ENCODE assay signal across 8 mouse cellular contexts in genomic region chr9:50658391-50658790, GRCm38 (mm10). TPM values are rescaled to one million over a fixed set of nuclear protein-coding genes. Genes with fewer than 3 reads are reported as not detected.
DNase-seq lines count a peak whose midpoint lies in the region; ATAC-seq and TF ChIP-seq lines count a peak whose summit lies in the region.

No protein-coding gene starts in this region.

- peaks cover 16% of the 10 kb centered on the region for H3K36me3 ChIP-seq in heart, adult 2 months (ENCODE audit: control insufficient read depth, insufficient read depth, low read length)
- peaks cover 22% of the 10 kb centered on the region for H3K36me3 ChIP-seq in C2C12 (ENCODE audit: control insufficient read depth, insufficient read depth)
- H3K36me3 ChIP-seq in forebrain, embryonic 14.5 days (ENCODE audit: control insufficient read depth, insufficient read depth, low read length), result peaks cover 30% of the 10 kb centered on the region
- peaks cover 6% of the 10 kb centered on the region for H3K36me3 ChIP-seq in liver, postnatal 0 days (replicated peaks; ENCODE audit: insufficient read depth, low read length)

- no peak for TF ChIP-seq POLR2A in heart, adult 2 months (IDR thresholded peaks at IDR 0.05; ENCODE audit: insufficient read depth, low read depth, low read length)

- no peak for DNase-seq in heart, adult 2 months
- DNase-seq in heart, adult 18-20 months, result no peak
- DNase-seq in forebrain, embryonic 14.5 days (ENCODE audit: low spot score), result peak; percentile 35
- DNase-seq in liver, postnatal 0 days, result no peak
- DNase-seq in thymus, adult 18-20 months, result no peak
- no peak for DNase-seq in left cerebral cortex, postnatal 4 days
- DNase-seq in lung, postnatal 4 days, result no peak

- no peak for ATAC-seq in forebrain, embryonic 14.5 days
- ATAC-seq in liver, postnatal 0 days, result no peak

- H3K27ac ChIP-seq in heart, adult 2 months, result peak overlapping the region; percentile 95
- H3K27ac ChIP-seq in forebrain, embryonic 14.5 days (ENCODE audit: low read depth, low read length), result no peak overlapping the region
- peak overlapping the region; percentile 65; the same call in 1 of the 2 replicates for H3K27ac ChIP-seq in liver, postnatal 0 days (ENCODE audit: low read depth)

- no peaks in the 10 kb centered on the region for H3K27me3 ChIP-seq in heart, adult 2 months (ENCODE audit: control insufficient read depth, insufficient read depth, low read length)
- H3K27me3 ChIP-seq in C2C12 (ENCODE audit: control insufficient read depth, insufficient read depth, insufficient read length), result no peaks in the 10 kb centered on the region
- H3K27me3 ChIP-seq in forebrain, embryonic 14.5 days (replicated peaks; ENCODE audit: control insufficient read depth, insufficient read depth, low read length), result no peaks in the 10 kb centered on the region
- H3K27me3 ChIP-seq in liver, postnatal 0 days (ENCODE audit: insufficient read depth, low read length), result no peaks in the 10 kb centered on the region

- peaks cover 2% of the 10 kb centered on the region for H3K4me1 ChIP-seq in heart, adult 2 months (ENCODE audit: control insufficient read depth, insufficient read depth, low read length)
- peaks cover 11% of the 10 kb centered on the region for H3K4me1 ChIP-seq in forebrain, embryonic 14.5 days (ENCODE audit: control insufficient read depth, insufficient read depth, low read length)
- H3K4me1 ChIP-seq in liver, postnatal 0 days (ENCODE audit: insufficient read depth), result peaks cover 11% of the 10 kb centered on the region

- peak overlapping the region; percentile 88 for H3K9ac ChIP-seq in heart, adult 2 months (ENCODE audit: low read depth, low read length)
- H3K9ac ChIP-seq in forebrain, embryonic 14.5 days (ENCODE audit: low read length), result peak overlapping the region; percentile 93
- peak overlapping the region; percentile 66 for H3K9ac ChIP-seq in liver, postnatal 0 days (replicated peaks)

- intact Hi-C loops in heart, adult 2 months (cut with DNase I), result loop anchor here (2.0 kb wide), 1 partner anchor 54 kb away; no protein-coding TSS in a partner anchor
- intact Hi-C loops in left cerebral cortex, postnatal 4 days (cut with DNase I), result no loop called here

- 18% methylated on average over 5 of the region's 5 CpGs for WGBS in heart, adult 2 months
- WGBS in forebrain, embryonic 14.5 days, result 21% methylated on average over 5 of the region's 5 CpGs
- WGBS in liver, postnatal 0 days (ENCODE audit: insufficient replicate concordance), result 14% methylated on average over 5 of the region's 5 CpGs

- peak overlapping the region; percentile 79 for H3K4me2 ChIP-seq in forebrain, embryonic 14.5 days (ENCODE audit: low read length)
- H3K4me2 ChIP-seq in liver, postnatal 0 days (ENCODE audit: low read depth, low read length), result peak overlapping the region; percentile 80

- no peak for TF ChIP-seq CTCF in heart, adult 2 months (IDR thresholded peaks at IDR 0.05)
- TF ChIP-seq CTCF in C2C12 (IDR thresholded peaks at IDR 0.05; ENCODE audit: control insufficient read depth, insufficient read depth, insufficient read length), result no peak
- TF ChIP-seq CTCF in liver, postnatal 0 days (IDR thresholded peaks at IDR 0.05; ENCODE audit: low read depth), result no peak

- no peak for TF ChIP-seq EP300 in heart, adult 2 months (IDR thresholded peaks at IDR 0.05; ENCODE audit: insufficient read depth, low read depth, low read length)
- TF ChIP-seq EP300 in liver, postnatal 0 days (IDR thresholded peaks at IDR 0.05; ENCODE audit: low read depth), result no peak

- H3K79me3 ChIP-seq in C2C12 (ENCODE audit: low read depth), result peaks cover 9% of the 10 kb centered on the region

- H3K4me3 ChIP-seq in heart, adult 2 months, result peak overlapping the region; percentile 96
- H3K4me3 ChIP-seq in C2C12 (ENCODE audit: insufficient read depth, poor library complexity, severe bottlenecking), result peak overlapping the region; percentile 75
- peak overlapping the region; percentile 88 for H3K4me3 ChIP-seq in forebrain, embryonic 14.5 days (ENCODE audit: low read depth, low read length)
- H3K4me3 ChIP-seq in liver, postnatal 0 days (ENCODE audit: low read depth, low read length), result peak overlapping the region; percentile 61

- H3ac ChIP-seq in C2C12 (ENCODE audit: control insufficient read depth, insufficient read length, low read depth), result peak overlapping the region; percentile 23

- peaks cover 3% of the 10 kb centered on the region for H3K79me2 ChIP-seq in heart, adult 2 months (replicated peaks; ENCODE audit: control insufficient read depth, insufficient read depth, low read length)
- peaks cover 16% of the 10 kb centered on the region for H3K79me2 ChIP-seq in C2C12 (ENCODE audit: control insufficient read depth, insufficient read depth)

- H3K9me3 ChIP-seq in forebrain, embryonic 14.5 days (replicated peaks; ENCODE audit: control insufficient read depth, low read length), result no peaks in the 10 kb centered on the region
- no peaks in the 10 kb centered on the region for H3K9me3 ChIP-seq in liver, postnatal 0 days (ENCODE audit: low read length)

TF ChIP-seq in C2C12, 6 proteins besides CTCF, POLR2A, EP300 and RAD21:
- no peak for TF ChIP-seq MYOG (IDR thresholded peaks at IDR 0.05; ENCODE audit: control insufficient read depth, extremely low read depth, insufficient read length)
- no peak for TF ChIP-seq MYOD1 (IDR thresholded peaks at IDR 0.05; ENCODE audit: control insufficient read depth, insufficient read length, low read depth)
- TF ChIP-seq CEBPB (IDR thresholded peaks at IDR 0.05; ENCODE audit: low read depth), result no peak
- no peak for TF ChIP-seq USF1 (IDR thresholded peaks at IDR 0.05; ENCODE audit: low read depth)
- no peak for TF ChIP-seq FOSL1 (IDR thresholded peaks at IDR 0.05; ENCODE audit: insufficient read depth, low read length, poor library complexity, severe bottlenecking)
- TF ChIP-seq MAX (IDR thresholded peaks at IDR 0.05), result no peak
TF ChIP-seq in C2C12: peak in this region for 0.

RNA-seq across cellular contexts. Expression of gene Dlat, which starts 1.2 kb away (rescaled TPM):
- 100 to 1,000 TPM; 364 to 415 TPM for total RNA-seq in heart, adult 2 months (2021)
- 175 and 243 TPM in 2 replicates for polyA plus RNA-seq in heart, adult 2 months (2012; rRNA removed)
- 100 to 1,000 TPM; 390 to 395 TPM for total RNA-seq in heart, adult 18-20 months (2021)
- 42.1 TPM for polyA plus RNA-seq in C2C12 (2012; fragmentation: generic; extraction: Trizol)
- 50.9 and 55.0 TPM in 2 replicates for polyA plus RNA-seq in forebrain, embryonic 14.5 days (2014; fragmentation: Nextera tagmentation; extraction: Ambion mirVana)
- polyA plus RNA-seq in liver, postnatal 0 days (2015; fragmentation: Nextera tagmentation; extraction: Ambion mirVana), result 25.5 and 26.1 TPM in 2 replicates
- total RNA-seq in left cerebral cortex, postnatal 4 days (2021), result 10 to 100 TPM; 73.7 to 79.4 TPM

RNA-seq across cellular contexts. Expression of gene Nkapd1, which starts 41.1 kb away (rescaled TPM):
- 10 to 100 TPM; 11.9 to 13.2 TPM for total RNA-seq in heart, adult 2 months (2021)
- polyA plus RNA-seq in heart, adult 2 months (2012; rRNA removed), result 3.1 and 4.6 TPM in 2 replicates
- total RNA-seq in heart, adult 18-20 months (2021), result 10 to 100 TPM; 11.6 to 14.2 TPM
- polyA plus RNA-seq in C2C12 (2012; fragmentation: generic; extraction: Trizol), result 3.6 TPM
- 18.3 and 22.0 TPM in 2 replicates for polyA plus RNA-seq in forebrain, embryonic 14.5 days (2014; fragmentation: Nextera tagmentation; extraction: Ambion mirVana)
- 8.3 and 9.2 TPM in 2 replicates for polyA plus RNA-seq in liver, postnatal 0 days (2015; fragmentation: Nextera tagmentation; extraction: Ambion mirVana)
- total RNA-seq in left cerebral cortex, postnatal 4 days (2021), result 10 to 100 TPM; 30.6 to 31.1 TPM

RNA-seq across cellular contexts. Expression of gene Pih1d2, which starts 41.3 kb away (rescaled TPM):
- under 1 TPM in 1 of 2 experiments, not detected in 1; 0.31 TPM for total RNA-seq in heart, adult 2 months (2021)
- polyA plus RNA-seq in heart, adult 2 months (2012; rRNA removed), result 0.50 and 0.66 TPM in 2 replicates
- total RNA-seq in heart, adult 18-20 months (2021), result under 1 TPM; 0.20 to 0.95 TPM
- polyA plus RNA-seq in C2C12 (2012; fragmentation: generic; extraction: Trizol), result 2.5 TPM
- polyA plus RNA-seq in forebrain, embryonic 14.5 days (2014; fragmentation: Nextera tagmentation; extraction: Ambion mirVana), result 5.1 and 5.8 TPM in 2 replicates
- 0.51 and 0.73 TPM in 2 replicates for polyA plus RNA-seq in liver, postnatal 0 days (2015; fragmentation: Nextera tagmentation; extraction: Ambion mirVana)
- 1 to 10 TPM; 2.1 to 2.5 TPM for total RNA-seq in left cerebral cortex, postnatal 4 days (2021)

RNA-seq across cellular contexts. Expression of gene Timm8b, which starts 54.7 kb away (rescaled TPM):
- 100 to 1,000 TPM; 251 to 294 TPM for total RNA-seq in heart, adult 2 months (2021)
- polyA plus RNA-seq in heart, adult 2 months (2012; rRNA removed), result 289 and 341 TPM in 2 replicates
- total RNA-seq in heart, adult 18-20 months (2021), result 100 to 1,000 TPM; 270 to 292 TPM
- 195 TPM for polyA plus RNA-seq in C2C12 (2012; fragmentation: generic; extraction: Trizol)
- 388 and 475 TPM in 2 replicates for polyA plus RNA-seq in forebrain, embryonic 14.5 days (2014; fragmentation: Nextera tagmentation; extraction: Ambion mirVana)
- polyA plus RNA-seq in liver, postnatal 0 days (2015; fragmentation: Nextera tagmentation; extraction: Ambion mirVana), result 198 and 212 TPM in 2 replicates
- total RNA-seq in left cerebral cortex, postnatal 4 days (2021), result 100 to 1,000 TPM; 157 to 174 TPM

RNA-seq across cellular contexts. Expression of gene Sdhd, which starts 54.8 kb away (rescaled TPM):
- total RNA-seq in heart, adult 2 months (2021), result 100 to 1,000 TPM; 593 to 673 TPM
- 722 and 984 TPM in 2 replicates for polyA plus RNA-seq in heart, adult 2 months (2012; rRNA removed)
- total RNA-seq in heart, adult 18-20 months (2021), result 100 to 1,000 TPM; 697 to 709 TPM
- polyA plus RNA-seq in C2C12 (2012; fragmentation: generic; extraction: Trizol), result 244 TPM
- 261 and 273 TPM in 2 replicates for polyA plus RNA-seq in forebrain, embryonic 14.5 days (2014; fragmentation: Nextera tagmentation; extraction: Ambion mirVana)
- polyA plus RNA-seq in liver, postnatal 0 days (2015; fragmentation: Nextera tagmentation; extraction: Ambion mirVana), result 454 and 476 TPM in 2 replicates
- 100 to 1,000 TPM; 110 to 120 TPM for total RNA-seq in left cerebral cortex, postnatal 4 days (2021)
